Mouse (Mus musculus): ENCODE data around the gene Stim1. TPM values are rescaled to one million over a fixed set of nuclear protein-coding genes. Genes with fewer than 3 reads are reported as not detected.
"Not testable (repeated sequence)": the region's sequence is repeated elsewhere in the genome, so short reads cannot be mapped to it uniquely, and the experiment has no call there.

Gene Stim1
- polyA plus RNA-seq, 1 experiment from 2014 or later: 36.4 TPM

DNA sequence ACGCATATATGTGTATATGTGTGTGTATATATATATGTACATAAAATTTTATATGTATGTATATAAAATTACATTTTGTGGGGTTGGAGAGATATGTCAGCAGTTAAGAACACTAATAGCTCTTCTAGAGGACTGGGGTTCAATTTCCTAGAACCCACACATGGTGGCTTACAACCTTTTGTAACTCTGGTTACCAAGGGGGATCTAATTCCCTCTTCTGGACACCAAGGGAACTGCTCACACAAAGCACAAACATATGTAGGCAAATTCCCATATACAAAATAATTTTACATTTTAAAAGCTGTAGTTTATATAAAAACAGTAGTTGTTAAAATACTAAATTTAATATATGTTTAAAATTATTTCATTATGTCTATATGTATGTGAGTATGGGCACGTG is 136.5 kb downstream of the Stim1 start:
- Histone ChIP-seq H3K4me2 (ENCODE audit: low read depth, low read length) (no peak overlapping the region), H3K9ac (ENCODE audit: low read depth, low read length) (no peak overlapping the region), H3K27ac (replicated peaks; ENCODE audit: low read depth, low read length) (no peak overlapping the region), H3K27me3 (replicated peaks; ENCODE audit: control insufficient read depth, insufficient read depth, low read length) (no peaks in the 10 kb centered on the region), H3K36me3 (ENCODE audit: control insufficient read depth, insufficient read depth, low read length) (no peaks in the 10 kb centered on the region), H3K4me1 (ENCODE audit: control insufficient read depth, insufficient read depth, low read length) (no peaks in the 10 kb centered on the region), H3K4me3 (ENCODE audit: low read depth, low read length) (no peak overlapping the region), H3K9me3 (ENCODE audit: control insufficient read depth, low read length) (no peaks in the 10 kb centered on the region)
- WGBS: 92% methylated on average over 2 of the region's 2 CpGs
- ATAC-seq (ENCODE audit: low read depth) (no peak), DNase-seq (ENCODE audit: low spot score) (no peak)

DNA sequence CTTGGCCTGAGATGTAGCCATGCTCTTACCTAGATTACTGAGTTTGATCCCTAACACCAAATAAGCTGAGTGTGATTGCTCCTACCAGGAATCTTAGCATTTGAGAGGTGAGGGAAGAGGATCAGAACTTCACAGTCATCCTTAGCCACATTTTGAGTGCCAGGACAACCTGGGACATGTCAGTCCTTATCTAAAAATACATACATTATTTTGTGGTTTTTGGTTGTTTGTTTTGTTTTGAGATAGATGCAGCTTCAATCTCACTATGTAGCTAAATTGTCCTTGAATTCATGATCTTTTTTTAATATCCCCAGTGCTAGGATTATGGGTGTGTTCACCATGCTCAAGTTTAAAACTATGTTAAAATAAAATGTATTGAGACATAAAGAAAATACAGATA is 139.8 kb downstream of the Stim1 start:
- H3K4me2 ChIP-seq (ENCODE audit: low read depth, low read length): no peak overlapping the region
- H3K27ac ChIP-seq (replicated peaks; ENCODE audit: low read depth, low read length): no peak overlapping the region
- H3K9ac ChIP-seq (ENCODE audit: low read depth, low read length): no peak overlapping the region
- H3K4me3 ChIP-seq (ENCODE audit: low read depth, low read length): no peak overlapping the region
- no peaks in the 10 kb centered on the region for H3K27me3 ChIP-seq (replicated peaks; ENCODE audit: control insufficient read depth, insufficient read depth, low read length)
- H3K9me3 ChIP-seq (ENCODE audit: control insufficient read depth, low read length): no peaks in the 10 kb centered on the region
- no peaks in the 10 kb centered on the region for H3K4me1 ChIP-seq (ENCODE audit: control insufficient read depth, insufficient read depth, low read length)
- H3K36me3 ChIP-seq (ENCODE audit: control insufficient read depth, insufficient read depth, low read length): no peaks in the 10 kb centered on the region
- ATAC-seq (ENCODE audit: low read depth) (no peak), DNase-seq (ENCODE audit: low spot score) (no peak)

DNA sequence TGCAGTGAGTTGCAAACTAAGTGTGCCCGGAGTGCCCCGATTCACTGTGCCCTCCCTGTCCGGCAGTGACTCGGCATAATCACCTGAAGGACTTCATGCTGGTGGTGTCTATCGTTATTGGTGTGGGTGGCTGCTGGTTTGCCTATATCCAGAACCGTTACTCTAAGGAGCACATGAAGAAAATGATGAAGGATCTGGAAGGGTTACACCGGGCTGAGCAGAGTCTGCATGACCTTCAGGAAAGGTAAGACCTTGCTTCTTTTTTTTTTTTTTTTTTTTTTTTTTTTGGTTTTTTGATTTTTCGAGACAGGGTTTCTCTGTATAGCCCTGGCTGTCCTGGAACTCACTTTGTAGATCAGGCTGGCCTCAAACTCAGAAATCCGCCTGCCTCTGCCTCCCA is 147.7 kb downstream of the Stim1 start:
- H3K4me2 ChIP-seq (ENCODE audit: low read depth, low read length); H3K9ac ChIP-seq (ENCODE audit: low read depth, low read length); DNase-seq (ENCODE audit: low spot score); H3K27me3 ChIP-seq (replicated peaks; ENCODE audit: control insufficient read depth, insufficient read depth, low read length); H3K4me3 ChIP-seq (ENCODE audit: low read depth, low read length); H3K4me1 ChIP-seq (ENCODE audit: control insufficient read depth, insufficient read depth, low read length); H3K9me3 ChIP-seq (ENCODE audit: control insufficient read depth, low read length); ATAC-seq (ENCODE audit: low read depth); H3K27ac ChIP-seq (replicated peaks; ENCODE audit: low read depth, low read length); H3K36me3 ChIP-seq (ENCODE audit: control insufficient read depth, insufficient read depth, low read length): not testable (repeated sequence)
- 92% methylated on average over 8 of the region's 9 CpGs for WGBS

DNA sequence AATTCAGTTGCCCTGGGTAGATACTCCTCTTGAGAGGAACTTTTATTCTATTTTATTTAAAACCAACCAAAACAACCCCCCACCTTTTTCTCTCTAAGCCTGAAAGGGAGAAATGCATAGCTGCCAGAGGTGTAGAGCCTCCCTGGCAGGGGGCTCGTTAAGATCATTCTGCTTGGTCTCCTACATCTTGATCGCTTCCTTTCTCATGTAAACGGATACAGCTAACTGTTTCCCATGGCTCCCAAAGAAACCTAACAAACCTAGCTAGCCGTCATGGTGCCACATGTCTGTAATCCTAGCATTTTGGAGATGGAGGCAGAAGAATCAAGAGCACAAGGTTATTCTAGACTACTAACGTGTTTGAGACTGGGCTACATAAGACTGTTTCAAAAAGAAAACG is 148.2 kb downstream of the Stim1 start:
- H3K4me1 ChIP-seq (ENCODE audit: control insufficient read depth, insufficient read depth, low read length): no peaks in the 10 kb centered on the region
- ATAC-seq (ENCODE audit: low read depth): no peak
- H3K27me3 ChIP-seq (replicated peaks; ENCODE audit: control insufficient read depth, insufficient read depth, low read length): no peaks in the 10 kb centered on the region
- no peak overlapping the region for H3K27ac ChIP-seq (replicated peaks; ENCODE audit: low read depth, low read length)
- H3K9ac ChIP-seq (ENCODE audit: low read depth, low read length): no peak overlapping the region
- no peaks in the 10 kb centered on the region for H3K9me3 ChIP-seq (ENCODE audit: control insufficient read depth, low read length)
- H3K4me3 ChIP-seq (ENCODE audit: low read depth, low read length): no peak overlapping the region
- no peak for DNase-seq (ENCODE audit: low spot score)
- no peaks in the 10 kb centered on the region for H3K36me3 ChIP-seq (ENCODE audit: control insufficient read depth, insufficient read depth, low read length)
- 47% methylated on average over 6 of the region's 6 CpGs for WGBS
- no peak overlapping the region for H3K4me2 ChIP-seq (ENCODE audit: low read depth, low read length)

DNA sequence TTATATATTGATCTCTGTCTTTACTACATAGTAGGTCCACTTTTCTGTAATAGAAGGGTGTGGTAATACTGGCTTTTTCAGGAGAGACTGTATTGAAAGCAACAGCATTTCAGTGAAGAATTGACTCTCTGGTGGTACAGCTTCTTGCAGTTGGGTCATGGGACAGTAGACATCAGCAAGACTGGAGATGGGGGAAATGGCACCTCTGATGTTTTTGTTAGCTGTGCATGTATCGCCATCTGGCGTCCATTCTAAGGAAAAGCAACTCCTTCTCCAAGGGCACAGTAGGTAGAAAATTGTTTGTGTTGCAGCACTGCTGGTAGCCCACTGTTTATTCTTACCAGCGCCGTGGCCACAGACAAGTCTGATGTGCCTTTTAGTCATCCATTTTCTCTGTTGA is 149.8 kb downstream of the Stim1 start:
- ATAC-seq (ENCODE audit: low read depth): peak; percentile 55; the same call in 1 of the 2 replicates
- no peaks in the 10 kb centered on the region for H3K4me1 ChIP-seq (ENCODE audit: control insufficient read depth, insufficient read depth, low read length)
- H3K27ac ChIP-seq (replicated peaks; ENCODE audit: low read depth, low read length): no peak overlapping the region
- no peaks in the 10 kb centered on the region for H3K36me3 ChIP-seq (ENCODE audit: control insufficient read depth, insufficient read depth, low read length)
- no peaks in the 10 kb centered on the region for H3K9me3 ChIP-seq (ENCODE audit: control insufficient read depth, low read length)
- H3K9ac ChIP-seq (ENCODE audit: low read depth, low read length): no peak overlapping the region
- 5% methylated on average over 4 of the region's 4 CpGs for WGBS
- peak; percentile 84 for DNase-seq (ENCODE audit: low spot score)
- no peak overlapping the region for H3K4me3 ChIP-seq (ENCODE audit: low read depth, low read length)
- no peaks in the 10 kb centered on the region for H3K27me3 ChIP-seq (replicated peaks; ENCODE audit: control insufficient read depth, insufficient read depth, low read length)
- H3K4me2 ChIP-seq (ENCODE audit: low read depth, low read length): no peak overlapping the region

DNA sequence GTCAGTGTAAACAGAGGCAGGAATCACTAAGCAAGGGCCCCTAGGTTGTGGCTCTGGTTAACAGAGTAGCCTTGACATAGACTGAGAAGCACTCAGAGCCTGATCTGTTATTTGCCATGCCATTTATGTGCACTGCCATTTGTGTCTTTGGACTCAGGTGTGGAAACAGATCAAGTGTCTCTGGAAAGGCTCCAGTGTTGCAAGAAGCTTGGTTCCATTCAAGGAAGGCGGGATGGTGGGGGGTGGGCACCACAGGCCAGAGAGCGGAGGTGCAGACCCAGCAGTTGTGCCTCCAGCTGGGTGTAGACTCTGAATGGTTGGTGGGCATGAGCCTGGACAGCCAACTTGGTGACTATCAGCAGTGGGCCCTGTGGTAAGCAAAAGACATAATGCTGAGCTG is 154.4 kb downstream of the Stim1 start:
- no peaks in the 10 kb centered on the region for H3K36me3 ChIP-seq (ENCODE audit: control insufficient read depth, insufficient read depth, low read length)
- H3K4me1 ChIP-seq (ENCODE audit: control insufficient read depth, insufficient read depth, low read length): no peaks in the 10 kb centered on the region
- no peaks in the 10 kb centered on the region for H3K27me3 ChIP-seq (replicated peaks; ENCODE audit: control insufficient read depth, insufficient read depth, low read length)
- ATAC-seq (ENCODE audit: low read depth) (no peak), DNase-seq (ENCODE audit: low spot score) (no peak)
- WGBS: 97% methylated on average over 2 of the region's 2 CpGs
- no peak overlapping the region for H3K4me3 ChIP-seq (ENCODE audit: low read depth, low read length)
- no peak overlapping the region for H3K4me2 ChIP-seq (ENCODE audit: low read depth, low read length)
- no peak overlapping the region for H3K9ac ChIP-seq (ENCODE audit: low read depth, low read length)
- H3K9me3 ChIP-seq (ENCODE audit: control insufficient read depth, low read length): no peaks in the 10 kb centered on the region
- no peak overlapping the region for H3K27ac ChIP-seq (replicated peaks; ENCODE audit: low read depth, low read length)

DNA sequence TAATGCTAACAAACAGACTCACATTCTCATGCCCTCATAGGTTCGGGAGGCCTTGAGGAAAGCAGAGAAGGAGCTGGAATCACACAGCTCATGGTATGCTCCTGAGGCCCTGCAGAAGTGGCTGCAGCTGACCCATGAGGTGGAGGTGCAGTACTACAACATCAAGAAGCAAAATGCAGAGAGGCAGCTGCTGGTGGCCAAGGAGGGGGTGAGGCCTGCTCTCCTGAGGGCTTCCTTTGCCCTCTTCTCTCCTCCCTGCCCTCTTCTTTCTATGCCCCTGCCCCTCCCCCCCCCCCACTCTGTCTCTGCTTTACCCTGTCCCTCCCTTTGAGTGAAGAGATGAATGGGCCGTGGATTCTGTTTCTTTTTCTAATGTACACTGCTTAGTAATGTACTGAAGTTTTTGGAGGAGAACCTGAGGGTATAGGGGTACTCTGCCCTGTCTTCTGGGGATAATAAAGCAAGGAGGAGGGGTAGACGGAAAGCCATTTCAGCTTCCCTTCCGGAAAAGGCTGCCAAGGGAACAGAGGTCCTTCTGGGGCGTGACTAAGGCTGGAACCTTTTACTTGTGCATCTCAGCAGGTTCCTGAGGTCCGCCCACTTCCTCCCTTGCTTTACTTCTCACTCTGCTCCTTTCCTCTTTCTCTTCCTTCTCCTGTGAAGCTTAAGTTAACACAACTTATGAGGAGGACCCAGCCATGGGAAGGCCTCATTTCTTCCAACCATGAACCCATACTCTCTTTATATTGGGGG is 158.5 kb downstream of the Stim1 start:
- no peak overlapping the region for H3K27ac ChIP-seq (replicated peaks; ENCODE audit: low read depth, low read length)

DNA sequence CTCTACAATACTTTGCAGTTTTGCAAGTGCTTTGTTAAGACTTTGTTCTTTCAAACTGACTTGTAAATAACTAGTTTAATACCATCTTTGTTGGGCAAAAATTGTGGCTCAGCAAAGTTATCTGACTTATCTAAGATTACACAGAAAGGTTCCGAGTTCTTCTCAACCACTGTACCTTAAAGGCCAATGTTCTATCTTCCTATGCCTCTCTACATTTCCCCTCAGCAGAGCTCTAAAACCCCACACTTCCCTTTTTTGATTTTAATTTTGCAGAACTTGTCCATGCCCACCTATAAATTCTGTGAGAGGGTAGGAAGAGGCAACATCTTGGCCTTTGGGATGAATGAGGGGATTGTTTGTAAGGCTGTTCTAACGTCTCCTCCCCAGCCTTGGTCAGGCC is 166.7 kb downstream of the Stim1 start:
- Histone ChIP-seq H3K27ac (replicated peaks; ENCODE audit: low read depth, low read length) (no peak overlapping the region), H3K9me3 (ENCODE audit: control insufficient read depth, low read length) (no peaks in the 10 kb centered on the region), H3K4me1 (ENCODE audit: control insufficient read depth, insufficient read depth, low read length) (no peaks in the 10 kb centered on the region), H3K9ac (ENCODE audit: low read depth, low read length) (no peak overlapping the region), H3K36me3 (ENCODE audit: control insufficient read depth, insufficient read depth, low read length) (peaks cover 9% of the 10 kb centered on the region; the same call in 1 of the 2 replicates), H3K4me2 (ENCODE audit: low read depth, low read length) (no peak overlapping the region), H3K4me3 (ENCODE audit: low read depth, low read length) (no peak overlapping the region), H3K27me3 (replicated peaks; ENCODE audit: control insufficient read depth, insufficient read depth, low read length) (no peaks in the 10 kb centered on the region)
- DNase-seq (ENCODE audit: low spot score) (no peak), ATAC-seq (ENCODE audit: low read depth) (no peak)
- WGBS: 66% methylated on average over 2 of the region's 2 CpGs

More for the DNA sequence above, 158.5 kb downstream of the Stim1 start:
- Histone ChIP-seq H3K4me2 (ENCODE audit: low read depth, low read length) (no peak overlapping the region), H3K27me3 (replicated peaks; ENCODE audit: control insufficient read depth, insufficient read depth, low read length) (no peaks in the 10 kb centered on the region), H3K4me3 (ENCODE audit: low read depth, low read length) (no peak overlapping the region), H3K9ac (ENCODE audit: low read depth, low read length) (no peak overlapping the region), H3K4me1 (ENCODE audit: control insufficient read depth, insufficient read depth, low read length) (no peaks in the 10 kb centered on the region), H3K9me3 (ENCODE audit: control insufficient read depth, low read length) (no peaks in the 10 kb centered on the region), H3K36me3 (ENCODE audit: control insufficient read depth, insufficient read depth, low read length) (0 out of 2 replicates have a peak, but pooled peaks cover 3% of the 10 kb centered on the region)
- WGBS: 52% methylated on average over 6 of the region's 6 CpGs
- ATAC-seq (ENCODE audit: low read depth) (no peak), DNase-seq (ENCODE audit: low spot score) (no peak)
